Mouse (Mus musculus): Measurements from ENCODE around the gene Kalrn. TPM values are rescaled to one million over a fixed set of nuclear protein-coding genes. Genes with fewer than 3 reads are reported as not detected.
"Not testable (repeated sequence)": the region's sequence is repeated elsewhere in the genome, so short reads cannot be mapped to it uniquely, and the experiment has no call there.

Kalrn gene
- polyA plus RNA-seq, 1 experiment from 2014 or later: 22.4 TPM

DNA sequence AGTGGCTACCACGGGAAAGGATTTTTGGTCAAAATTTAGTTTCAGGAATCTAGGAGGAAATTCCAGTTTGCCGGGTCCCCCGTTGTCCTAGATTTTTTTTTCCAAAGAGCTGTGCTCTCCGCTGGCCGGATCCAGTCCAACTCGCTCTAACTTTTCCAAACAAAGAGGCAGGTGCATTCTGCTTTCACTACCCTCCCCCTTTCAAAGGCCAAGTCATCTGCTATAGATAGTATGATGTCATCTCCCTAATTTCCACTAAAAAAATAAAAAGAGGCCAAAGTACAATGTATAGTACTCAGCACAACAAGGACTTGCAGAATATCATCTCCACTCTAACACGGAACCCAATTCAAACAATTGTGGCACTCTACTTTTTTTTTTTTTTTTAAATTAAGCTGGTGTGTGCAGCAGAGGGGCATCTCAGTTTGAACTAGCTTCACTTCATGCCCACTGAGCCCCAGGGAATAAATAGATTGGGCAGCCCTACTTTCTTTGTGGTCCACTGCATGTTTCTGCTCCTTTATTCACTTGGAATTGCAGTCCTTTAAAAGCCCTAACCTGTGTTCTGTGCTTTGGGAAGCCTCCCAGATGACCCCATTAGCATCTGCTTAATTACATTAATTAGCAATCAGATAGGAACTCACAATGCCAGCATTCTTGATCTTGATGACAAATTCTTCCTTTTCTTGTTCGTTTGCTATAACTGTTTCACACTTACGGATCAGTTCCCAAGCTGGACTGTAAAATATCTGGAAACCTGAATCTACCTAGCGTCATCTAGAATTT, 489.0 kb downstream of the Kalrn start:
- peaks cover 7% of the 10 kb centered on the region; the same call in 1 of the 2 replicates for H3K4me1 ChIP-seq (replicated peaks; ENCODE audit: control insufficient read depth, insufficient read depth, low read length)
- H3K4me2 ChIP-seq (ENCODE audit: low read depth, low read length, severe bottlenecking): no peak overlapping the region
- 78% methylated on average over 10 of the region's 10 CpGs for WGBS
- no peak overlapping the region for H3K27ac ChIP-seq (ENCODE audit: low read depth, low read length)
- H3K4me3 ChIP-seq (ENCODE audit: low read depth, low read length): no peak overlapping the region
- DNase-seq (ENCODE audit: low spot score): no peak
- H3K36me3 ChIP-seq (ENCODE audit: control insufficient read depth, insufficient read depth, low read length): no peaks in the 10 kb centered on the region
- no peaks in the 10 kb centered on the region for H3K9me3 ChIP-seq (ENCODE audit: control insufficient read depth, low read length)
- no peaks in the 10 kb centered on the region for H3K27me3 ChIP-seq (ENCODE audit: control insufficient read depth, insufficient read depth, low read length)
- ATAC-seq (replicated peaks; ENCODE audit: low FRiP score): no peak
- H3K9ac ChIP-seq (ENCODE audit: low read length): no peak overlapping the region

DNA sequence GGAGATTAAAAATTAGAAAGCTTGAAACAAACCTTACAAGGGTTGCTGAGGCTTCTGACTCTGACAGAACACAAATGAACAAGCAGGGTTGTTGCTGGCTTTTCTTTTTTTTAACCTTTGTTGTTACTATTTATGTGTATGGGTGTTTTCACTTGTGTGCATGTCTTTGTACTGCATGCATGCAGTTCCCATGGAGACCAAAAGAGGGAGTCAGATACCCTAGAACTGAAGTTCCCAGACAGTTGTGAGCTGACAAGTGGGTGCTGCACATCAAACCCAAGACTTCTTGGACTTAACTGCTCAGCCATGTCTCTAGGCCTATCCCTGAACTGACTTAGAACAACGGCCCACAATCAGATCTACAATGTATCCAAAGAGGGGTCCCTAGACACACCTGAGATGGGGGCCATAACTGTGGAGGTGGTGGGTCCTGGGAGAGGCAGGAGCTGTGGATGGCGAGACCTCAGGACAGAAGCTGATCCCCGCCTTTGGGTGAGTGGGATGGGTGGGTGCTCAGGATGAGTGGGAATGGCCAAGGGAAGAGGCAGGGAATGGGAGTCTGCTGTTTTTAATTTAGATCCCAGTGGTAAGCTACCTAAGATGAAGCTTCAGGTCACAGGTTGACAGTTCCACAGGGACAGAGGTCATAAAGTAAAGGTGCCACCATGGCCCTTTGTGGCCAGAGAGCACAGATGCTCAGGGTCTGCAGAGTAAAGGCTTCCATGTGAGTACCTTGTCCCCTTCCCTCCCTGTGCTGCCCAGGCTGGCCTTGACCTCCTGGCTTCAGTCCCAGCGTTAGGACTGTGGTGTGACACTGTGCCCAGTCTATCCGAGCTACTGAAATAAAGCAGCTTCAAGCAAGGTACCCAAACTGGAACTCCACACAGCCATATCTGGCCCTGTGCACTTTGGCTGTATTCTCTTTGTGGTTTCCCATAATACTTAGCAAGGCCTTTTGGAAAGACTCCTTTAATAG, 490.6 kb downstream of the Kalrn start:
- ATAC-seq (replicated peaks; ENCODE audit: low FRiP score): no peak
- Histone ChIP-seq H3K4me1 (replicated peaks; ENCODE audit: control insufficient read depth, insufficient read depth, low read length) (peaks cover 3% of the 10 kb centered on the region; the same call in 1 of the 2 replicates), H3K27ac (ENCODE audit: low read depth, low read length) (no peak overlapping the region)

DNA sequence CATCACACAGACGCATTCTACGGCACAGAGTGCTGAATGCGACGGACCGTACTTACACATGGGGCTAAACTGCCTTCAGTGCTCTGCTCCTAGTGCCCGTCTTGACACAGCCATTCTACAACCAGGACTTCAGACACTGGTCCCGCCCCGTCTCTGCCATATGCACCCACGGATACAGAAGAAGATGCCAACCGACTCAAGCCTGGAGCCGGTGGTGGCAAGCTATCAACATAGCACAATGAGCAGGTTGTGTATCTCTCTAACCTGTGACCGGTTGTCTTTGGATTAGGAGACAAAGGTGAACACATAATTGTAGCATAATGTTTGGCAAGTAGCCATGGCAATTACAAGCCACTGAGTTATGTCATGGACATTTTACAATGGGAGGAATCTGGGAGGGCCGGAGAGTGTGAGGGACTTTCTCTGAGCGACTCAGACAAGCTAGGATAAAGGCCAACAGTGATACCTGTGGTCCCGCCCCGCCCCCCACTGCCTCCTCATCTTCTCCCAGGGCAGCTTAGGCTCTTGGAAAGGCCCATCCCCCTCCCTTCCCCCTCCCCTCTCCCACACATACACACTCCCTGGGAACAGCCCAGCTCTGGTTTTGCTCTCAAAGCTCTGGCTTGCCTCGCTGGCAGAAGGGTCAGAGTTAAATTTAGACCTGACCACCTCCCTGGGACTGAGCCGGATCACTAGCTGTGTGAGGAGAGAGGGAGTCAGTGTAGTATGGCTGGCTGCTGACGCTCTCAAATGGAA, 491.5 kb downstream of the Kalrn start:
- WGBS: 42% methylated on average over 19 of the region's 19 CpGs
- no peaks in the 10 kb centered on the region for H3K9me3 ChIP-seq (ENCODE audit: control insufficient read depth, low read length)
- no peak overlapping the region for H3K4me3 ChIP-seq (ENCODE audit: low read depth, low read length)
- H3K4me2 ChIP-seq (ENCODE audit: low read depth, low read length, severe bottlenecking): no peak overlapping the region
- no peak for DNase-seq (ENCODE audit: low spot score)
- no peak overlapping the region for H3K9ac ChIP-seq (ENCODE audit: low read length)
- 0 out of 2 replicates have a peak, but pooled peaks have one; percentile 27 for ATAC-seq (replicated peaks; ENCODE audit: low FRiP score)
- peaks cover 3% of the 10 kb centered on the region; the same call in 1 of the 2 replicates for H3K4me1 ChIP-seq (replicated peaks; ENCODE audit: control insufficient read depth, insufficient read depth, low read length)
- no peaks in the 10 kb centered on the region for H3K27me3 ChIP-seq (ENCODE audit: control insufficient read depth, insufficient read depth, low read length)
- no peak overlapping the region for H3K27ac ChIP-seq (ENCODE audit: low read depth, low read length)
- H3K36me3 ChIP-seq (ENCODE audit: control insufficient read depth, insufficient read depth, low read length): no peaks in the 10 kb centered on the region

More for the DNA sequence above, 490.6 kb downstream of the Kalrn start:
- H3K4me2 ChIP-seq (ENCODE audit: low read depth, low read length, severe bottlenecking): no peak overlapping the region
- no peak overlapping the region for H3K4me3 ChIP-seq (ENCODE audit: low read depth, low read length)
- no peaks in the 10 kb centered on the region for H3K27me3 ChIP-seq (ENCODE audit: control insufficient read depth, insufficient read depth, low read length)
- WGBS: 90% methylated on average over 5 of the region's 5 CpGs
- no peak for DNase-seq (ENCODE audit: low spot score)
- H3K36me3 ChIP-seq (ENCODE audit: control insufficient read depth, insufficient read depth, low read length): no peaks in the 10 kb centered on the region
- H3K9ac ChIP-seq (ENCODE audit: low read length): no peak overlapping the region
- no peaks in the 10 kb centered on the region for H3K9me3 ChIP-seq (ENCODE audit: control insufficient read depth, low read length)

DNA sequence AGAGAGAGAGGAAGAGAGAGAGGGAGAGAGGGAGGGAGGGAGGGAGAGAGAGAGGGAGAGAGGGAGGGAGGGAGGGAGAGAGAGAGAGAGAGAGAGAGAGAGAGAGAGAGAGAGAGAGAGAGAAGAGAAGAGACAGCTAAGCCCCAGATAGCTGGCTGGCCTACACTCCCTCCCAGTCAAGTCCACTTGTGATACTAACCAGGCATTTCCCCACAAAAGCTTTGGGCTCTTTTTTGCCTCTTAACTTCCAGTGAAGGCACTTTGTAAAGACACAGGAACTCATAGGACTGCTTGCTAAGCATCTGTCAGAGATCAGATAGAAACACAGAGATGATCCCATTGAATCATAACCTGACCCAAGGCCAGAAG, 492.0 kb downstream of the Kalrn start:
- H3K4me3 ChIP-seq (ENCODE audit: low read depth, low read length); H3K4me1 ChIP-seq (replicated peaks; ENCODE audit: control insufficient read depth, insufficient read depth, low read length); H3K36me3 ChIP-seq (ENCODE audit: control insufficient read depth, insufficient read depth, low read length); H3K9ac ChIP-seq (ENCODE audit: low read length); ATAC-seq (replicated peaks; ENCODE audit: low FRiP score); H3K27ac ChIP-seq (ENCODE audit: low read depth, low read length); H3K27me3 ChIP-seq (ENCODE audit: control insufficient read depth, insufficient read depth, low read length); H3K9me3 ChIP-seq (ENCODE audit: control insufficient read depth, low read length); DNase-seq (ENCODE audit: low spot score); H3K4me2 ChIP-seq (ENCODE audit: low read depth, low read length, severe bottlenecking): not testable (repeated sequence)

DNA sequence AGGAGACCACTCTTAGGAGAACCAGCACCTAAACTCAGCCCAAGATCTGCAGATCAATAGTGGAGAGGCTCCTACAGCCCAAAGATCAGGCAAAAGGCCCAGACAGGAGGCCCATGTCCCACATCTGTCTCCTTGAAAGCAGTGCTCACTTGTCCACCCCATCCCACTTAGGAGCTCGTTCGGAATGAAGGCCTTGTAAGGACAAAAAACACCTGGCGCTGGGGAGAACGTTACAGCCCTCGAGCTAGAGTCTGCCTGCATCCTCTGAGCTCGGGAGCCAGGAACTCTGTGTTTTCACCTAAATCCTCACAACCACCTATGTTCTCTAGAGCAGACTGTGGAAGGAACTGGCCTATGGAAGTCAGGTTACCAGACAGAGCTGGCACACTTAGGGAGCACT, 492.5 kb downstream of the Kalrn start:
- WGBS: 55% methylated on average over 6 of the region's 6 CpGs
- Histone ChIP-seq H3K27ac (ENCODE audit: low read depth, low read length) (no peak overlapping the region), H3K9me3 (ENCODE audit: control insufficient read depth, low read length) (no peaks in the 10 kb centered on the region), H3K36me3 (ENCODE audit: control insufficient read depth, insufficient read depth, low read length) (no peaks in the 10 kb centered on the region), H3K9ac (ENCODE audit: low read length) (no peak overlapping the region), H3K4me2 (ENCODE audit: low read depth, low read length, severe bottlenecking) (no peak overlapping the region), H3K27me3 (ENCODE audit: control insufficient read depth, insufficient read depth, low read length) (no peaks in the 10 kb centered on the region), H3K4me3 (ENCODE audit: low read depth, low read length) (no peak overlapping the region), H3K4me1 (replicated peaks; ENCODE audit: control insufficient read depth, insufficient read depth, low read length) (peaks cover 3% of the 10 kb centered on the region; the same call in 1 of the 2 replicates)
- DNase-seq (ENCODE audit: low spot score) (no peak), ATAC-seq (replicated peaks; ENCODE audit: low FRiP score) (no peak)

DNA sequence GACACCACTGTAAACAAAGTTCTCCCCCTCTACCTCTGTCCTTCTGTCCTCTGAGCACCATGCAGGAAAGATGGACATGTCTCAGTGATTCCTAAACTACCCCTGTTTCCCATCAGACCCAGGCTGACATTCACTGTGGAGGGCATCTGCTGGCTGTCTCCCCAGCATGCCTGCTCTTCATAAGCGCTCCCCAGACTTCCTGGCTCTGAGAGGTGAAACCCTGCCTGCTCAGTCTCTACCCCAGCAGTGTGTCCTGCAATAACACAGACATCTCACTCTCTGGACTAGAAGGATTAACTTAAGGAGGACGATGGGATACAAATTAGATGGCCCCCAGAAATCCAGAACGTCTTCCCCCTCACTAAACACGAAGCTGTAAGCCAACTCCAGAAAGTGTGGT, 493.8 kb downstream of the Kalrn start:
- Histone ChIP-seq H3K36me3 (ENCODE audit: control insufficient read depth, insufficient read depth, low read length) (no peaks in the 10 kb centered on the region), H3K4me1 (replicated peaks; ENCODE audit: control insufficient read depth, insufficient read depth, low read length) (peaks cover 3% of the 10 kb centered on the region; the same call in 1 of the 2 replicates), H3K27ac (ENCODE audit: low read depth, low read length) (no peak overlapping the region), H3K27me3 (ENCODE audit: control insufficient read depth, insufficient read depth, low read length) (no peaks in the 10 kb centered on the region), H3K4me2 (ENCODE audit: low read depth, low read length, severe bottlenecking) (no peak overlapping the region), H3K9me3 (ENCODE audit: control insufficient read depth, low read length) (no peaks in the 10 kb centered on the region), H3K9ac (ENCODE audit: low read length) (no peak overlapping the region), H3K4me3 (ENCODE audit: low read depth, low read length) (no peak overlapping the region)
- DNase-seq (ENCODE audit: low spot score): no peak
- ATAC-seq (replicated peaks; ENCODE audit: low FRiP score): no peak
- 83% methylated on average over 4 of the region's 4 CpGs for WGBS

DNA sequence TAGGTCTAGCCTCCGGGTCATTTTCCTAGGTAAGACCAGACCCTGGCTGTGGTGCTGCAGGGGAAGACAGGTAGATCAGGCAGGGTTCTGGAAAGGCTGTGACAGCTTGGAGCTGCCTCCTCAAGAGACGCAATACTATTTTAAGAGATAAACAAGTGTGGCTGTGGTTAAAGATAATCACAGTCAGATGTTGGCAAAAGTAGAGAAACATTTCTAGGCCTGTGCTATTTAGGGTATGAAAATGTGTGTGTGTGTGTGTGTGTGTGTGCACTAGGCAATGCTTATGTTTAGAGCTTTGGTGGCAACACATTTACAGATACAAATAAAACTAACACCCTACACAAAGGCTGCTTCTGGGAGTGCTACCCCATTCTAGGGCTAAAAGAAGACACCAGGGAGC, 494.6 kb downstream of the Kalrn start:
- H3K4me2 ChIP-seq (ENCODE audit: low read depth, low read length, severe bottlenecking): no peak overlapping the region
- H3K4me1 ChIP-seq (replicated peaks; ENCODE audit: control insufficient read depth, insufficient read depth, low read length): peaks cover 3% of the 10 kb centered on the region; the same call in 1 of the 2 replicates
- H3K9ac ChIP-seq (ENCODE audit: low read length): no peak overlapping the region
- H3K27me3 ChIP-seq (ENCODE audit: control insufficient read depth, insufficient read depth, low read length): no peaks in the 10 kb centered on the region
- H3K36me3 ChIP-seq (ENCODE audit: control insufficient read depth, insufficient read depth, low read length): no peaks in the 10 kb centered on the region
- H3K27ac ChIP-seq (ENCODE audit: low read depth, low read length): no peak overlapping the region
- no peak overlapping the region for H3K4me3 ChIP-seq (ENCODE audit: low read depth, low read length)
- DNase-seq (ENCODE audit: low spot score) (no peak), ATAC-seq (replicated peaks; ENCODE audit: low FRiP score) (no peak)
- 89% methylated on average over 2 of the region's 2 CpGs for WGBS
- H3K9me3 ChIP-seq (ENCODE audit: control insufficient read depth, low read length): no peaks in the 10 kb centered on the region

DNA sequence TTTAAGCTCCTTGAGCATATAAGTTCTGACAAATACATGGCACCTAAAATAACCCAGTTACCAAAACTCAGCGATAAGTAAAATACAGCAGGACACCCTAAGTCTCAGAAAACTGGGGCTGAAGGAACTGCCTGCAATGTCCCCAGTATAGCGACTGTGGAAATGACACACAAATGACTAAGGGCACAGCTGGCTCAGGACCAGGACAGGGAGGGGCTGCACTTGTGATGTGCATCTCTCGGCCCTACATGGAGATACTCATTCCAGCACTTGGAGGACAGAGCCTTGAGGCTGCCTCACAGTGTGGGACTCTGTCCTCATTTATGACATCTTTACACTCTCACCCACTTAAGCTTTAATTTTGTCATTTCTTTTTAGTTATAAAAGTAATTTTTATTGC, 497.2 kb downstream of the Kalrn start:
- Histone ChIP-seq H3K27me3 (ENCODE audit: control insufficient read depth, insufficient read depth, low read length) (no peaks in the 10 kb centered on the region), H3K4me2 (ENCODE audit: low read depth, low read length, severe bottlenecking) (no peak overlapping the region), H3K9ac (ENCODE audit: low read length) (no peak overlapping the region), H3K9me3 (ENCODE audit: control insufficient read depth, low read length) (no peaks in the 10 kb centered on the region), H3K4me1 (replicated peaks; ENCODE audit: control insufficient read depth, insufficient read depth, low read length) (no peaks in the 10 kb centered on the region), H3K36me3 (ENCODE audit: control insufficient read depth, insufficient read depth, low read length) (no peaks in the 10 kb centered on the region), H3K4me3 (ENCODE audit: low read depth, low read length) (no peak overlapping the region), H3K27ac (ENCODE audit: low read depth, low read length) (no peak overlapping the region)
- WGBS: 86% methylated on average over 3 of the region's 3 CpGs
- ATAC-seq (replicated peaks; ENCODE audit: low FRiP score): no peak
- DNase-seq (ENCODE audit: low spot score): no peak
